Mouse (Mus musculus) forebrain, embryonic 15.5 days (tissue): ENCODE results near the gene Hip1. TPM values are rescaled to one million over a fixed set of nuclear protein-coding genes. Genes with fewer than 3 reads are reported as not detected.
"Not testable (repeated sequence)": the region's sequence is repeated elsewhere in the genome, so short reads cannot be mapped to it uniquely, and the experiment has no call there.

Experiments used
- ATAC-seq: fragments of 200-750 bp; cut with Nextera tagmentation; replicated peaks from 2 replicates; pipeline ENCODE4 v1.8.0; 2017; ENCODE audit warnings: mild to moderate bottlenecking, moderate TSS enrichment, moderate library complexity
- H3K27ac ChIP-seq: fragments of 300-500 bp; sonication (generic); replicated peaks from 2 replicates; pipeline ENCODE4 v1.5.1; 2015; ENCODE audit warnings: mild to moderate bottlenecking, inconsistent platforms
- H3K27me3 ChIP-seq: fragments of 300-500 bp; sonication (generic); 2 replicates; pipeline ENCODE4 v1.6.1; 2015; ENCODE audit warnings: inconsistent platforms
- H3K36me3 ChIP-seq: fragments of 300-500 bp; sonication (generic); 2 replicates; pipeline ENCODE4 v1.6.1; 2015; ENCODE audit warnings: mild to moderate bottlenecking, inconsistent platforms
- H3K4me1 ChIP-seq: fragments of 300-500 bp; sonication (generic); 2 replicates; pipeline ENCODE4 v1.6.1; 2015; ENCODE audit warnings: inconsistent platforms
- H3K4me2 ChIP-seq: fragments of 300-500 bp; sonication (generic); replicated peaks from 2 replicates; pipeline ENCODE4 v1.6.1; 2015; ENCODE audit warnings: mild to moderate bottlenecking, inconsistent platforms
- H3K4me3 ChIP-seq: fragments of 300-500 bp; sonication (generic); 2 replicates; pipeline ENCODE4 v1.5.1; 2015; ENCODE audit warnings: mild to moderate bottlenecking, inconsistent platforms
- H3K9ac ChIP-seq: fragments of 300-500 bp; sonication (generic); replicated peaks from 2 replicates; pipeline ENCODE4 v1.6.1; 2015; ENCODE audit warnings: mild to moderate bottlenecking, inconsistent platforms
- H3K9me3 ChIP-seq: fragments of 300-500 bp; sonication (generic); 2 replicates; pipeline ENCODE4 v1.6.1; 2016; ENCODE audit warnings: inconsistent platforms
- WGBS: fragments of 180-500 bp; shearing (Covaris S2); methylation state at CpG from one replicate; pipeline ENCODE4 v1.1.7; 2015; ENCODE audit warnings: mixed read lengths; 5-methylcytosine and 5-hydroxymethylcytosine counted together
- polyA plus RNA-seq: library from polyadenylated mRNA; unstranded; fragments of >200 nt; fragmentation: Nextera tagmentation; extraction: Ambion mirVana; gene quantifications from 2 replicates; pipeline ENCODE4 v1.2.1, GENCODE M21; 2015

The Hip1 gene
- polyA plus RNA-seq, 1 experiment from 2014 or later: 29.2 TPM

GRCm38 (mm10) chr5:135459486-135459885 is 85.4 kb downstream of the Hip1 start:
- H3K27ac ChIP-seq: no peak overlapping the region
- H3K36me3 ChIP-seq: peaks cover 14% of the 10 kb centered on the region; the same call in 1 of the 2 replicates
- ATAC-seq: no peak
- no peaks in the 10 kb centered on the region for H3K9me3 ChIP-seq
- no peaks in the 10 kb centered on the region for H3K27me3 ChIP-seq
- H3K4me2 ChIP-seq: no peak overlapping the region
- WGBS: 76% methylated on average over 3 of the region's 3 CpGs
- no peak overlapping the region for H3K9ac ChIP-seq
- peaks cover 9% of the 10 kb centered on the region; the same call in 1 of the 2 replicates for H3K4me1 ChIP-seq
- no peak overlapping the region for H3K4me3 ChIP-seq

DNA sequence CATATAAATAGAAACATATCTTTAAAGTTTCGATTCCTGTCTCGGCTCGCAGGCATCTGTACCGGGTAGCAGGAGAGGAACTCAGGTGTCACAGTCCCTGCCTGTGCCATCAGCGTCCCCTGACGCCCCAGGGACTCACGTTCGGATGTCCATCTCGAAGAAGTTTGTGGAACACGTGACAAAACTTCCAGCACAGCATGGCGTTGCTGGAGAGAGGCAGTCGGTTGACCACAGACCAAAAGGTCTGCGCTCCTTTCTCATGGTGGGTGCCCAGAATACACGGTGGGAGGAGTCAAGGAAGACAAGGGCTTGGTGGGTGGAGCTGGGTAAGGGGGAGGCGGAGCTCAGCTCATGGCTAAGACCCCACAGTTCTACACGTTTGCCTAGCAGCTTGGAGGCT is 87.0 kb downstream of the Hip1 start:
- no peak overlapping the region for H3K9ac ChIP-seq
- H3K9me3 ChIP-seq: no peaks in the 10 kb centered on the region
- peaks cover 9% of the 10 kb centered on the region; the same call in 1 of the 2 replicates for H3K4me1 ChIP-seq
- 93% methylated on average over 16 of the region's 16 CpGs for WGBS
- no peak overlapping the region for H3K4me2 ChIP-seq
- no peak for ATAC-seq
- H3K36me3 ChIP-seq: peaks cover 22% of the 10 kb centered on the region; the same call in 1 of the 2 replicates
- H3K27ac ChIP-seq: no peak overlapping the region
- no peaks in the 10 kb centered on the region for H3K27me3 ChIP-seq
- no peak overlapping the region for H3K4me3 ChIP-seq

- Histone ChIP-seq H3K9ac (no peak overlapping the region), H3K4me3 (no peak overlapping the region), H3K27me3 (no peaks in the 10 kb centered on the region), H3K36me3 (peaks cover 26% of the 10 kb centered on the region; the same call in 1 of the 2 replicates), H3K9me3 (no peaks in the 10 kb centered on the region), H3K27ac (no peak overlapping the region), H3K4me2 (no peak overlapping the region), H3K4me1 (peaks cover 9% of the 10 kb centered on the region; the same call in 1 of the 2 replicates)
- no peak for ATAC-seq
- WGBS: 95% methylated on average over 9 of the region's 9 CpGs
Observed at GRCm38 (mm10) chr5:135456515-135456914, 88.4 kb downstream of the Hip1 start.

- Histone ChIP-seq H3K9me3 (no peaks in the 10 kb centered on the region), H3K36me3 (peaks cover 35% of the 10 kb centered on the region), H3K4me3 (no peak overlapping the region), H3K27me3 (no peaks in the 10 kb centered on the region), H3K27ac (no peak overlapping the region), H3K9ac (no peak overlapping the region), H3K4me2 (no peak overlapping the region), H3K4me1 (no peaks in the 10 kb centered on the region)
- no peak for ATAC-seq
- WGBS: 100% methylated on average over 2 of the region's 2 CpGs
Observed at GRCm38 (mm10) chr5:135454256-135454655, 90.7 kb downstream of the Hip1 start.

GRCm38 (mm10) chr5:135451559-135451958 is 93.4 kb downstream of the Hip1 start:
- H3K27me3 ChIP-seq, ATAC-seq, H3K9me3 ChIP-seq, H3K9ac ChIP-seq, H3K4me1 ChIP-seq, H3K4me2 ChIP-seq, H3K4me3 ChIP-seq, H3K27ac ChIP-seq: not testable (repeated sequence)
- WGBS: 92% methylated on average over 5 of the region's 5 CpGs
- H3K36me3 ChIP-seq: peaks cover 41% of the 10 kb centered on the region

DNA sequence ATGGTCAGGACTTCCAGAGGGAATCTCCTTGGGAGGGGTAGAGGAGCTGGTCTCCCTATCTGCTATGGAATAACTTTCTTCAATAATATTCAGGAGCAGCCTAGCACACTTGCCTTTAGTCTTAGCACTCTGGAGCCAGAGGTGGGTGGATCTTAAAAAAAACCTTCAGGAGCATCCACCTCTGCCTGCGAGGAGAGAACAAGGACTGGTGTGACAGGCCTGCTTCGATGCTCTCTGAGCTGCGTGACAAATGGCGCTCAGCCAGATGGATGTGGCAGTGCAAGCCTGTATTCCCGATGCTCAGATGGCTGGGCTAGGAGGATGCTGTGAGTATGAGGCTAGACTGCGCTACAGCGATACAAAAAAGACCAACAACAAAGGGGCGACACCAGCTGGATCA is 93.8 kb downstream of the Hip1 start:
- Histone ChIP-seq H3K27me3 (no peaks in the 10 kb centered on the region), H3K36me3 (peaks cover 41% of the 10 kb centered on the region), H3K4me1 (no peaks in the 10 kb centered on the region), H3K27ac (no peak overlapping the region), H3K4me2 (no peak overlapping the region), H3K9me3 (no peaks in the 10 kb centered on the region), H3K4me3 (no peak overlapping the region), H3K9ac (no peak overlapping the region)
- WGBS: 79% methylated on average over 8 of the region's 8 CpGs
- no peak for ATAC-seq

DNA sequence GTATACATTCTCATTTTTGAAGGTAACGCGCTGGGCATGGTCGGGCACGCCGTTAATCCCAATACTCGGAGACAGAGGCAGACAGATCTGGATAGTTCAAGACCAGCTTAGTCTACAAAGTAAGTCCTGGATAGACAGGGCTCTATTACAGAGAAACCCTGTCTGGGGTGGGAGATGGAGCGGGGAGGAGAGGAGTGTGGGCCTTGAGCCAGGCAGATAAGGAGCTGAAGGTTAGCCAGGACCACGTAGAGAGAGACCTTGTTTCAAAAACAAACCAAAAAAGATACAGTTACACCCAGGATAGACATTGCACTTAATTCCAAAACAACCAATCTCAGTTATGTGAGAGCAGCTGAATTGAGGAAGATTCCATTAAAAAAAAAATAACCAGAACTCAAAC is 99.2 kb downstream of the Hip1 start:
- WGBS: 98% methylated on average over 8 of the region's 8 CpGs
- Histone ChIP-seq H3K27ac (no peak overlapping the region), H3K9me3 (no peaks in the 10 kb centered on the region), H3K4me1 (no peaks in the 10 kb centered on the region), H3K4me2 (no peak overlapping the region), H3K9ac (no peak overlapping the region), H3K36me3 (peaks cover 40% of the 10 kb centered on the region), H3K27me3 (no peaks in the 10 kb centered on the region), H3K4me3 (no peak overlapping the region)
- no peak for ATAC-seq

GRCm38 (mm10) chr5:135442430-135442829 is 102.5 kb downstream of the Hip1 start:
- no peaks in the 10 kb centered on the region for H3K27me3 ChIP-seq
- no peak overlapping the region for H3K4me2 ChIP-seq
- peaks cover 29% of the 10 kb centered on the region for H3K36me3 ChIP-seq
- no peak overlapping the region for H3K9ac ChIP-seq
- no peaks in the 10 kb centered on the region for H3K9me3 ChIP-seq
- ATAC-seq: no peak
- H3K4me3 ChIP-seq: no peak overlapping the region
- WGBS: 89% methylated on average over 7 of the region's 7 CpGs
- no peaks in the 10 kb centered on the region for H3K4me1 ChIP-seq
- no peak overlapping the region for H3K27ac ChIP-seq

- 97% methylated on average over 10 of the region's 10 CpGs for WGBS
- peaks cover 54% of the 10 kb centered on the region for H3K36me3 ChIP-seq
- no peak overlapping the region for H3K9ac ChIP-seq
- H3K27ac ChIP-seq: no peak overlapping the region
- no peak overlapping the region for H3K4me3 ChIP-seq
- H3K9me3 ChIP-seq: no peaks in the 10 kb centered on the region
- no peaks in the 10 kb centered on the region for H3K4me1 ChIP-seq
- ATAC-seq: no peak
- H3K27me3 ChIP-seq: no peaks in the 10 kb centered on the region
- no peak overlapping the region for H3K4me2 ChIP-seq
Observed at GRCm38 (mm10) chr5:135435039-135435438, 109.9 kb downstream of the Hip1 start.

- 98% methylated on average over 4 of the region's 4 CpGs for WGBS
- peaks cover 61% of the 10 kb centered on the region for H3K36me3 ChIP-seq
- ATAC-seq: no peak
- H3K4me1 ChIP-seq: no peaks in the 10 kb centered on the region
- H3K4me2 ChIP-seq: no peak overlapping the region
- H3K9me3 ChIP-seq: no peaks in the 10 kb centered on the region
- no peaks in the 10 kb centered on the region for H3K27me3 ChIP-seq
- H3K27ac ChIP-seq: no peak overlapping the region
- no peak overlapping the region for H3K9ac ChIP-seq
- H3K4me3 ChIP-seq: no peak overlapping the region
Observed at GRCm38 (mm10) chr5:135433861-135434260, 111.1 kb downstream of the Hip1 start.

GRCm38 (mm10) chr5:135431111-135431510 is 113.8 kb downstream of the Hip1 start:
- no peak overlapping the region for H3K27ac ChIP-seq
- peaks cover 78% of the 10 kb centered on the region for H3K36me3 ChIP-seq
- H3K27me3 ChIP-seq: no peaks in the 10 kb centered on the region
- WGBS: 87% methylated on average over 6 of the region's 6 CpGs
- H3K4me3 ChIP-seq: no peak overlapping the region
- ATAC-seq: no peak
- H3K4me1 ChIP-seq: no peaks in the 10 kb centered on the region
- H3K9ac ChIP-seq: no peak overlapping the region
- H3K9me3 ChIP-seq: no peaks in the 10 kb centered on the region
- no peak overlapping the region for H3K4me2 ChIP-seq

GRCm38 (mm10) chr5:135428786-135429185 is 116.1 kb downstream of the Hip1 start:
- no peak for ATAC-seq
- Histone ChIP-seq H3K9me3 (no peaks in the 10 kb centered on the region), H3K27me3 (no peaks in the 10 kb centered on the region), H3K4me3 (no peak overlapping the region), H3K27ac (no peak overlapping the region), H3K36me3 (peaks cover 82% of the 10 kb centered on the region), H3K4me1 (no peaks in the 10 kb centered on the region), H3K4me2 (no peak overlapping the region), H3K9ac (no peak overlapping the region)
- WGBS: 76% methylated on average over 5 of the region's 5 CpGs

DNA sequence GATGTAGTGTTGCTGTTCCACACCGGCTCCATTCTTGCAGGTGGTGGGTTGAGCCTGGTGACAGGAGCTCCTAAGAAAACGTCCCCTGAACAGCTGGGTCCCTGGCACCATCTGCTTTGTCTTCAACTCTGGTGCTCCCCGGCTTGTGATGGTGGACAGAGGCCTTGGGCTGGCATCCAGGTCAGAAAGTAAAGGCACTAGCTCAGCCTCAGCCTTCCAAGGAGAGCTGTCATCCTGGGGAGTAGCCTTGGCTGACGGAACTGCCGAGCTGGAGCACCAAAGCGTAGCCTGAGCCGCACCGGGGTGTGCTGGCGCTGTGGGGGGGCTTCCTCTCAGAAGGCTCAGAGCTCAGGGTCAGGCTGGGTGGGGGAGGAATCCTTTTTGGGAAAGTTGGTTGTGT is 134.7 kb downstream of the Hip1 start:
- H3K4me3 ChIP-seq: no peak overlapping the region
- no peak overlapping the region for H3K9ac ChIP-seq
- no peak overlapping the region for H3K4me2 ChIP-seq
- H3K36me3 ChIP-seq: peaks cover 37% of the 10 kb centered on the region; the same call in 1 of the 2 replicates
- WGBS: 95% methylated on average over 9 of the region's 9 CpGs
- no peaks in the 10 kb centered on the region for H3K4me1 ChIP-seq
- ATAC-seq: no peak
- H3K27me3 ChIP-seq: no peaks in the 10 kb centered on the region
- H3K27ac ChIP-seq: no peak overlapping the region
- H3K9me3 ChIP-seq: no peaks in the 10 kb centered on the region
